Mouse (Mus musculus): ENCODE data around the gene Ece1. TPM values are rescaled to one million over a fixed set of nuclear protein-coding genes. Genes with fewer than 3 reads are reported as not detected.
"Not testable (repeated sequence)": the region's sequence is repeated elsewhere in the genome, so short reads cannot be mapped to it uniquely, and the experiment has no call there.

Gene Ece1
- total RNA-seq, 2 experiments from 2014 or later: 47.6 to 54.2 TPM

DNA sequence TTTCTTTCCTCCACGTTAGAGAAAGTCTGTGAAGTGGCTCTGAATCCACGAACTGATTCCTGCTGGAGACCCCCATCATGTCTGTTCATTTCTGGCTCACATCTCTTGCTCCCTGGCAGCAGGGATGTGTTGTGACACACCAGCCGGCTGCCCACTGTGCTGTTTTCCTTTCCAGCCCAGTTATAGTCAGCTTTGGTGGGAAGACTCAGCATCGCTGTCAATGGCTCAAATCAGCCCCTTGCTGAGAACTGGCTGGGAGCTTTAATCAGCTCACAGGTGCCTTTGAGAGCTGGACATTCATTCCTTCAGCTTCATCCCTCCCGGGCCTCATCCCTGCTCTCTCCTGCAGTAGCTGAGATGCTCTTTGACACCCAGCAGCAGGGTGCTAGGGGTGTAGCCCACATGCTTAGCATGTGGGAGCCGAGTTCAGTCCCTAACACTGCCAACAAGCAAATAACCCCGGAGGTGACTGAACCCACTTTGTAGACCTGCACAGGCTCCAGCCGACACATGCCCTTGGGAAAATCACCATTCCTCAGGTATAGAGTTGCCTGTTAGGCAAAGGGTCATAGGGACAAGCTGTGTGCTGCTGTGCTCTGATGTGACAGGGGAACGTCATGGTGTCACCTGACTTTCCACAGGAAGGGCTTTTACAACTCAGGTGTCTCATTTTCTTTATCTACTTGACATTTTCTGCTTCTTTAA is 80.9 kb downstream of the Ece1 start:
- DNase-seq: no peak

DNA sequence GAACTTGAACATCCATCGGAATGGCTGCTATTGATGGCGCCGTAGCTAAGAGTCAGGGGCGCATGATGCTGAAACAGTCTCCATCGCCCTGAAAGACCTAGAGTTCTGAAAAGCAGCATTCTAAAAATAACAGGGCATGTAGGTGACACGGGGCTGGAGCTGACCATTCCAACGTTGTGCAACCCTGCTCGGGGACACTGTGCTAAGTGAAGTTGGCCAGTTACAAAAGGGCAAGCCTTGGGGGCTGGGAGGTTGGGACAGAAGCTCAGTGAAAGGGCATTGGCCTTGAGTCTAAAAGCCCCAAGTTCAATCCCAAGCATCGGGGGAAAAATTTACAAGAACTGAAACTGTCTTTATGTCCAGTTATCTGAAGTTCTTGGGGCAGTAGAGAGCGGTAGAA is 81.5 kb downstream of the Ece1 start:
- DNase-seq: peak; percentile 78

- no peak for DNase-seq
These were observed 83.3 kb downstream of the Ece1 start for GRCm38 (mm10) chr4:137945376-137945775.

DNA sequence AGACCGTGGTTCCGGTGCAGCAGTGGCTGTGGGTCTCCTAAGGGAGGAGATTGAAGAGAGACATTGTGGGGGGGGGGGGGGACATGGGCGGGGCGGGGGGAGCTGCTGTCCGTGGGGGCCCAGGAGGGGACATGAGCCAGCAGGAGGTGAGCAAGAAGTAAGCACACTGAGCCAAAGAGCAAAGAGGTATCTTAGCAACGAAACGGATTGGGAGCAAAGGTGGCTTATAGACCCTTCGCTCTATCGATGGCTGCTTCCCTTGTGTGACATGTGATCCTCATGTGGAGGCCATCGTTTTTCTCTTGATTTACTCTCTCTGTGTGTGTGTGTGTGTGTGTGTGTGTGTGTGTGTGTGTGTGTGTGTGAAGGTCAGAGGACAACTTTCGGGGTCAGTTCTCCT is 84.4 kb downstream of the Ece1 start:
- DNase-seq: no peak

DNA sequence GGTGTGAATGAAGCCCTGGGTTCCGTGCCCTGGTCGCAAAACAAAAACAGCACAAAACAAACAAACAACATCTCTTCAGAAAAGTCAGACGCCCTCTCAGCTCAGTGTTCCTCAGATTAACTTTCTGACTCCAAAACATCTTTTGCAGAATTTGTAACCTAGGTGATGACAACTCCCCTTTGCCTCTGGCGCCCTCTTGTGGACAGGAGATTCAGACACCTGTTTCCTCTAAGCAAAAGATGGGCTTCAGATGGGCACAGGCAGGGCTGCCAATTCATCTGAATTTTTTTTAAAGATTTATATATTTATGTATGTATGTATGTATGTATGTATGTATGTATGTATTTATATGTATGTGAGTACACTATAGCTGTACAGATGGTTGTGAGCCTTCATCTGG is 90.8 kb downstream of the Ece1 start:
- DNase-seq: no peak

GRCm38 (mm10) chr4:137954184-137954583 is 92.1 kb downstream of the Ece1 start:
- DNase-seq: no peak

DNA sequence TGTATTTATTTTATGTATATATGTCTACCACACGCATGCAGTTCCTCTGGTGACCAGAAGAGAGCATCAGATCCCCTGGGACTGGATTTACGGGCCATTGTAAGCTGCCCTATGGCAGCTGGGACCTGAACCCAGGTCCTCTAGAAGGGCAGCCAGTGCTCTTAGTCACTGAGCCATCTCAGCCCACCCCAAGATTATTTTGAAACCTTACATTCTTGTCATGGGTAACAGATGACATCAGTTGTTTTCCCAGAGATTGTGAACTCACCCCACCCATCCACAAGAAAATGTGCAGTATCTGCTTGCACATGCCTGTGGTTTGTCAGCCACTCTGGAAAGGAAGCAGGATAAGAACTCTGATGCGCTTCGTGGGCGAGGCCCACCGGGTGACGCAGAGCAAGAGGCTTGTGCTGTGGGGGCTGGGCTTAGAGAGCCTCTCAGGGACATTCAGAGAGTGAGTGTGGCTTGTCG is 92.9 kb downstream of the Ece1 start:
- DNase-seq: peak; percentile 62

GRCm38 (mm10) chr4:137956260-137956659 is 94.2 kb downstream of the Ece1 start:
- no peak for DNase-seq

- no peak for DNase-seq
These were observed 98.0 kb downstream of the Ece1 start for GRCm38 (mm10) chr4:137959889-137960665.

DNA sequence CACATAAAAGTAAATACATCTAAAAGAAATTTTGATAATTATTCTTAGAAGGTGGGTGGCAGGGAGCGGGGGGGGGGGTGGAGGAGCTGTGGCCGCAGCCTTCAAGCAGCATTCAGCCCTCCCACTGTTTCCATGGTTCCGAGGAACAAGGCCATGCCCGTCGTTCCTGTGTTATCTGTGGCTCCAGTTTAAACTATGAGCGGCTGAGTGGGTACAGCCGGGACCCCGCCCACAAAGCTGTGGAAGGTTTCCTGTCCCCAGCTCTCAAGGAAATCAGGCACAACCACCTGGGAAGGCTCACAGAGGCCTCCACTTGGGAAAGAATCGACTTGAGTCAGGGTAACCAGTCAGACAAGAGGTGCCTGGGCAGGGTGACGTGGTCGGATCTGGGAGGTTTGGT is 98.7 kb downstream of the Ece1 start:
- DNase-seq: no peak

DNA sequence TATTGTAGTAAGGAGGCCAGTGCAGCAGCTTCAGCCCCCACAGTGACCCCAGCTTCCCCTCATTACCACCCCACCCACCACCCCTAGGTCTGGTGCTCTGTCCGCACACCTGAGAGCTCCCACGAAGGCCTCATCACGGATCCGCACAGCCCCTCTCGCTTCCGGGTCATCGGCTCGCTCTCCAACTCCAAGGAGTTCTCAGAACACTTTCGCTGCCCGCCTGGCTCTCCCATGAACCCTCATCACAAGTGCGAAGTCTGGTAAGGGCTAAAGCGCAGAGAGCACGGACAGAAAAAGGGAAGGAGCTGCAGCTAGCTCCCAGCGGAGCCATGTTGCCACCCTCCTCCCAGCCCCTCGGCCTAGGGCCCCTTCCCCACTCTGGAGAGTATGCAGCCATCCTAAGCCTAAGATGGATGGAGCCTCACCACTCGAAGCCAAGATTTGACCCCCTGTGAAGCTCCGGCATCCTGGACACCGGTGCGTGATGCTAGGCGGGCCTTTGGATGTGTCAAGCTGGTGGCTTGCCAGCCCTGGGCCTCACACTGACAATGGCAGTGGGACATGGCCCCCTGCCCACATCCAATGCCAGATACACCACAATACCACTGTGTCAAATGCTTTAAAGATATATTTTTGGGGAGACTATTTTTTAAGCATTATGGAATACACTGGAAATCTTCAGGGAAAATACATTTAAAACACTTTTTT is 100.8 kb downstream of the Ece1 start:
- no peak for DNase-seq

GRCm38 (mm10) chr4:137963431-137963830 is 101.4 kb downstream of the Ece1 start:
- no peak for DNase-seq

DNA sequence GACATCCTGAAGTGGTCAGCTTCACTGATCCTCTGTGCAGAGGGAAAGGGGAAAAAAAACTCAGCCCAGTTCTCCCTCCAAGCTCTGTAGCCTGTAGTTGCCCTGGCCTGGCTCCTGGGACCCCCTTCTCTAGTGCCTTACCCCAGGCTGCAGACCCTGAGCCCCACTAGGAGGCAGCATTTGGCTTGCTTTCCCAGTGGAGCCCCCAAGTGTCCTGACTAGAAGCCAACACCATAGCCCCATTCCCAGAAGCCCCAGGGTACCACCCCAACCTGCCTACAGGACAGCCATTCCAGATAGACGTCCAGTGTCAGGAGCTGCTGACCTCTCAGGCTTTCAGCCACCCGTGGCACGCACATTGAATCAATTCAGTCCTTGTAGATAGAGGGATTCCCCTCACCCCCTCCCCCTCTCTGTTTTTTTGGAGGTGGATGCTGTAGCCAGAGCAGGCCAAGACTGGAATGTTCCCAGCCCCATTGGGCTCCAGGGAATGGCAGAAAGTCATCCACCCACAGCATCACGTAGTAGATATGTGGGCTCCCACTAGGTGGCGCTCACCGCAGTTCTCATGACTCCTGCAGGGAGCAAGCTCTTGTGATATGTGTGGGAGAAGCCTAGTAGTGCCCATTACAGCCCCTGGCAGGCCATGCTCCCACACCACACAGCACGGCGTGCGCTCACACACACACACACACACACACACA is 102.0 kb downstream of the Ece1 start:
- peak; percentile 80 for DNase-seq

- DNase-seq: no peak
These were observed 102.5 kb downstream of the Ece1 start for GRCm38 (mm10) chr4:137964585-137964930.

DNA sequence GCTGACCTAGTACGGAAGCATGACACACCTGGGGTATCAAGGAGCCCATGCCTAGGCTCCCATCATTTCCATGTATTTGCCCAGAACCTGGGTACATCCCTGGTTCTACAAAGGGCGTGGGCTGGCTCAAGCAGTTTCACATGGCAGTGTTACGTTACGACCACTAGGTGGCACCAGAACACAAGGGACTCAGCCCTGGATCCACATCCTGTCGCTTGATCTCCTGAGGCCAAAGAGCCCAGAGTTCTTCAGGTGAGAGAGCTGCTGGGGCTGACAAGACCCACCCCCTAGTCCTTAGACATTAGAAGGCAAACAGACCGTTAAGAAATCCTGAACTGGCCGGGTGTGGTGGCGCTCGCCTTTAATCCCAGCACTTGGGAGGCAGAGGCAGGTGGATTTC is 106.2 kb downstream of the Ece1 start:
- peak; percentile 46 for DNase-seq

DNA sequence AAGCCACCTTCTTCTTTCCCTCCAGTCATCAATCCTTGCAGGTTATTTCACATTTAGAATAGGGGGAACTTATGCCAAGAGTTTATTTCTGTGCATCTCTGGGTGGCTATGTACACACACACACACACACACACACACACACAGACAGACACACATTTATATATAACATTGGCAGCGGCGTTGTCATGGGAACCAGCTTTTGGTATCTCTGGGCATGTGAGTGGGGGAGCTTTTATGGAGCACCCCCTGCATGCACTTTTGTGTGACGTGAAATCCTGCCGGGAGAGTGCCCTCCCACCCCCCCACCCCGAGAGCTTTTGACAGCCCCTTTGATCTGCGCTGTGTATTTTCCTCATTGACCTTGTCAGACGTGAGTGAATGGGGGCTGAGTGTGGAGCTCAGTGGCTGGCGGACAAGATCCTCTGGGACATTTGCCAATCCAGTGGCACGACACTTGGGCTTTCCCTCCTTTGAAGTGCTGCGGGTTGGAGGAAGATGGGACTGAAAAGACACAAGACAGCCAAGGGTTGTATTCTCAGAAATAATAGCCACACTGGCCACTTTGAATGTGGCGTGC is 108.7 kb downstream of the Ece1 start:
- not testable (repeated sequence) for DNase-seq

DNA sequence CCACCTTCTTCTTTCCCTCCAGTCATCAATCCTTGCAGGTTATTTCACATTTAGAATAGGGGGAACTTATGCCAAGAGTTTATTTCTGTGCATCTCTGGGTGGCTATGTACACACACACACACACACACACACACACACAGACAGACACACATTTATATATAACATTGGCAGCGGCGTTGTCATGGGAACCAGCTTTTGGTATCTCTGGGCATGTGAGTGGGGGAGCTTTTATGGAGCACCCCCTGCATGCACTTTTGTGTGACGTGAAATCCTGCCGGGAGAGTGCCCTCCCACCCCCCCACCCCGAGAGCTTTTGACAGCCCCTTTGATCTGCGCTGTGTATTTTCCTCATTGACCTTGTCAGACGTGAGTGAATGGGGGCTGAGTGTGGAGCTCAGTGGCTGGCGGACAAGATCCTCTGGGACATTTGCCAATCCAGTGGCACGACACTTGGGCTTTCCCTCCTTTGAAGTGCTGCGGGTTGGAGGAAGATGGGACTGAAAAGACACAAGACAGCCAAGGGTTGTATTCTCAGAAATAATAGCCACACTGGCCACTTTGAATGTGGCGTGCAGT is 112.9 kb downstream of the Ece1 start:
- not testable (repeated sequence) for DNase-seq

DNA sequence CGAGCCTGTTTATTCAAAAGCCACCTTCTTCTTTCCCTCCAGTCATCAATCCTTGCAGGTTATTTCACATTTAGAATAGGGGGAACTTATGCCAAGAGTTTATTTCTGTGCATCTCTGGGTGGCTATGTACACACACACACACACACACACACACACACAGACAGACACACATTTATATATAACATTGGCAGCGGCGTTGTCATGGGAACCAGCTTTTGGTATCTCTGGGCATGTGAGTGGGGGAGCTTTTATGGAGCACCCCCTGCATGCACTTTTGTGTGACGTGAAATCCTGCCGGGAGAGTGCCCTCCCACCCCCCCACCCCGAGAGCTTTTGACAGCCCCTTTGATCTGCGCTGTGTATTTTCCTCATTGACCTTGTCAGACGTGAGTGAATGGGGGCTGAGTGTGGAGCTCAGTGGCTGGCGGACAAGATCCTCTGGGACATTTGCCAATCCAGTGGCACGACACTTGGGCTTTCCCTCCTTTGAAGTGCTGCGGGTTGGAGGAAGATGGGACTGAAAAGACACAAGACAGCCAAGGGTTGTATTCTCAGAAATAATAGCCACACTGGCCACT is 117.1 kb downstream of the Ece1 start:
- DNase-seq: not testable (repeated sequence)

- no peak for DNase-seq
These were observed 120.8 kb downstream of the Ece1 start for GRCm38 (mm10) chr4:137982869-137983268.

GRCm38 (mm10) chr4:137984212-137984611 is 122.2 kb downstream of the Ece1 start:
- DNase-seq: no peak

GRCm38 (mm10) chr4:137984746-137985145 is 122.7 kb downstream of the Ece1 start:
- no peak for DNase-seq

Data from gastrocnemius, postnatal 25 days (tissue).